Mouse (Mus musculus) liver, postnatal 0 days (tissue): ENCODE results near the gene Siae. TPM values are rescaled to one million over a fixed set of nuclear protein-coding genes. Genes with fewer than 3 reads are reported as not detected.

Experiments
- ATAC-seq: fragments of 200-750 bp; cut with Nextera tagmentation; 2 replicates; pipeline ENCODE4 v1.8.0; 2017; ENCODE audit warnings: mild to moderate bottlenecking, moderate library complexity
- DNase-seq: peaks from one replicate; pipeline ENCODE4 v3.0.0-alpha.2; 2016
- H3K27ac ChIP-seq: fragments of 300-500 bp; sonication (generic); 2 replicates; pipeline ENCODE4 v1.5.1; 2014; ENCODE audit warnings: antibody characterized with exemption, moderate library complexity, mild to moderate bottlenecking, low read depth
- H3K27me3 ChIP-seq: fragments of 300-500 bp; sonication (generic); 2 replicates; pipeline ENCODE4 v1.6.1; 2014; ENCODE audit warnings: low read length, control low read depth, mixed read lengths; ENCODE audit not compliant: insufficient read depth
- H3K36me3 ChIP-seq: fragments of 300-500 bp; sonication (generic); replicated peaks from 2 replicates; pipeline ENCODE4 v1.6.1; 2014; ENCODE audit warnings: mild to moderate bottlenecking, control low read depth, low read length, moderate library complexity, mixed read lengths; ENCODE audit not compliant: insufficient read depth
- H3K4me1 ChIP-seq: fragments of 300-500 bp; sonication (generic); 2 replicates; pipeline ENCODE4 v1.6.1; 2014; ENCODE audit warnings: antibody characterized with exemption, mild to moderate bottlenecking, control low read depth; ENCODE audit not compliant: insufficient read depth
- H3K4me2 ChIP-seq: fragments of 300-500 bp; sonication (generic); 2 replicates; pipeline ENCODE4 v1.6.1; 2014; ENCODE audit warnings: low read depth, mild to moderate bottlenecking, low read length, moderate library complexity, mixed read lengths
- H3K4me3 ChIP-seq: fragments of 300-500 bp; sonication (generic); 2 replicates; pipeline ENCODE4 v1.5.1; 2014; ENCODE audit warnings: low read depth, low read length
- H3K9ac ChIP-seq: fragments of 300-500 bp; sonication (generic); replicated peaks from 2 replicates; pipeline ENCODE4 v1.6.1; 2014; ENCODE audit warnings: mild to moderate bottlenecking, moderate library complexity
- H3K9me3 ChIP-seq: fragments of 300-500 bp; sonication (generic); 2 replicates; pipeline ENCODE4 v1.6.1; 2016; ENCODE audit warnings: mild to moderate bottlenecking, control low read depth, low read length, mixed read lengths
- CTCF ChIP-seq: sonication (generic); IDR thresholded peaks from 2 replicates; pipeline ENCODE4 v1.5.1; 2016; ENCODE audit warnings: antibody characterized with exemption, low read depth
- EP300 ChIP-seq: IDR thresholded peaks from 2 replicates; pipeline ENCODE4 v1.6.1; 2016; ENCODE audit warnings: antibody characterized with exemption, low read depth, mild to moderate bottlenecking
- WGBS: fragments of 180-500 bp; shearing (Covaris S2); extraction: QIAGEN DNeasy Blood & Tissue Kit; methylation state at CpG from one replicate; pipeline ENCODE4 v1.1.7; 2014; ENCODE audit not compliant: insufficient replicate concordance; 5-methylcytosine and 5-hydroxymethylcytosine counted together
- polyA plus RNA-seq: library from polyadenylated mRNA; unstranded; fragments of >200 nt; fragmentation: Nextera tagmentation; extraction: Ambion mirVana; gene quantifications from 2 replicates; pipeline ENCODE4 v1.2.1, GENCODE M21; 2015

Gene Siae
- polyA plus RNA-seq, 1 experiment from 2014 or later: 5.2 TPM

- H3K9me3 ChIP-seq: no peaks in the 10 kb centered on the region
- ATAC-seq (no peak), DNase-seq (no peak)
- 51% methylated on average over 5 of the region's 5 CpGs for WGBS
- no peak overlapping the region for H3K9ac ChIP-seq
- H3K36me3 ChIP-seq: no peaks in the 10 kb centered on the region
- TF ChIP-seq CTCF (peak; percentile 72), EP300 (no peak)
- H3K27ac ChIP-seq: no peak overlapping the region
- H3K4me1 ChIP-seq: no peaks in the 10 kb centered on the region
- H3K4me2 ChIP-seq: no peak overlapping the region
- H3K27me3 ChIP-seq: no peaks in the 10 kb centered on the region
- H3K4me3 ChIP-seq: no peak overlapping the region
Observed at GRCm38 (mm10) chr9:37689970-37690686, 134.6 kb downstream of the Siae start.

Other genes starting within 250 kb of the Siae start
- gene Ccdc15, start 207.3 kb upstream of the Siae start, polyA plus RNA-seq: 2.6 and 2.7 TPM in 2 replicates
- gene Hepacam, start 188.3 kb upstream of the Siae start, polyA plus RNA-seq: not detected in 2 replicates
- 2.5 and 3.5 TPM in 2 replicates for gene Robo4, start 153.8 kb upstream of the Siae start, polyA plus RNA-seq
- 0.05 and 0.06 TPM in 2 replicates for gene Robo3, start 122.5 kb upstream of the Siae start, polyA plus RNA-seq
- gene Msantd2, start 66.4 kb upstream of the Siae start, polyA plus RNA-seq: 3.0 and 3.3 TPM in 2 replicates
- 16.2 and 18.2 TPM in 2 replicates for gene Esam, start 27.6 kb upstream of the Siae start, polyA plus RNA-seq
- gene Vsig2, start 16.4 kb upstream of the Siae start, polyA plus RNA-seq: 0.88 and 1.3 TPM in 2 replicates
- gene Nrgn, start 2.8 kb upstream of the Siae start, polyA plus RNA-seq: 7.4 and 9.3 TPM in 2 replicates
- gene Spa17, start 58.0 kb downstream of the Siae start, polyA plus RNA-seq: 2.2 and 2.5 TPM in 2 replicates
- gene Tbrg1, start 101.6 kb downstream of the Siae start, polyA plus RNA-seq: 59.7 and 60.5 TPM in 2 replicates
- not detected in 2 replicates for gene Panx3, start 113.5 kb downstream of the Siae start, polyA plus RNA-seq
- gene Olfr160, start 160.6 kb downstream of the Siae start, polyA plus RNA-seq: not detected in 2 replicates
- not detected in 2 replicates for gene Olfr874, start 189.4 kb downstream of the Siae start, polyA plus RNA-seq
- gene Olfr875, start 216.2 kb downstream of the Siae start, polyA plus RNA-seq: not detected in 2 replicates
- not detected in 2 replicates for gene Olfr876, start 247.3 kb downstream of the Siae start, polyA plus RNA-seq